ENCODE assay signal across 9 mouse cellular contexts in the genomic region with DNA sequence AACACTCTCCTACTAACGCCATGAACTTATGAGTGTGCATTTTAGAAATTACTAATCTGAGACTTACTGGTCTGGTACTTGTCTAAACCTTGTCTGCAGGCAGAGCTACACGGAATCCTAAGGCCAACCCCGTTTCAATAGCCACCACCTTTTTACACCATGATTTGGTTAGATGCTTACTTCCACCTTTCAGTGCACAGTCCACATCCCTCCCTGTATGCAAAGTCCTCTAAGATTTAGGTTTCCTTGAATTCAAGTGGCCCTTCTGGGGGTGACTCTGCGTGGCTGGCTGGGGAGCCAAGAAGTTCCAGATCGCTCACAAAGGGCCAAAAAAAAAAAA. TPM values are rescaled to one million over a fixed set of nuclear protein-coding genes. Genes with fewer than 3 reads are reported as not detected.
DNase-seq lines count a peak whose midpoint lies in the region; ATAC-seq and TF ChIP-seq lines count a peak whose summit lies in the region.
"Had no signal": no experiment of that assay in that cellular context is flagged by ENCODE, and none has a peak within 500 bp of the region (broad histone marks: within the 10 kb centered on the region; RNA-seq: fewer than 3 reads in every experiment).

No protein-coding gene starts in this region.

- no peak for TF ChIP-seq CTCF in hindbrain, postnatal 0 days (IDR thresholded peaks at IDR 0.05; ENCODE audit: low read depth)

- peak overlapping the region; percentile 48 for H3K4me2 ChIP-seq in kidney, embryonic 14.5 days (replicated peaks; ENCODE audit: low read depth, low read length)
- peak overlapping the region; percentile 69 for H3K4me2 ChIP-seq in hindbrain, postnatal 0 days (ENCODE audit: low read depth, low read length)
- peak overlapping the region; percentile 66 for H3K4me2 ChIP-seq in midbrain, embryonic 15.5 days

- H3K4me1 ChIP-seq in kidney, embryonic 14.5 days (ENCODE audit: control insufficient read depth, insufficient read depth, low read length), result peaks cover 16% of the 10 kb centered on the region; the same call in 1 of the 2 replicates
- no peaks in the 10 kb centered on the region; the same call in 1 of the 2 replicates for H3K4me1 ChIP-seq in brown adipose tissue, adult 24 weeks (ENCODE audit: control insufficient read depth, insufficient read depth, insufficient read length, low read length)
- H3K4me1 ChIP-seq in hindbrain, postnatal 0 days (ENCODE audit: insufficient read depth, low read length), result no peaks in the 10 kb centered on the region; the same call in 1 of the 2 replicates
- H3K4me1 ChIP-seq in midbrain, embryonic 15.5 days, result peaks cover 19% of the 10 kb centered on the region

- no peak; the same call in 1 of the 2 replicates for ATAC-seq in kidney, embryonic 14.5 days (ENCODE audit: low FRiP score, low TSS enrichment)
- no peak; the same call in none of the 2 replicates for ATAC-seq in hindbrain, postnatal 0 days
- peak; percentile 46 for ATAC-seq in midbrain, embryonic 15.5 days (replicated peaks)

- DNase-seq in kidney, adult 8-10 months, result no peak
- no peak for DNase-seq in hindbrain, postnatal 0 days (ENCODE audit: low spot score)
- no peak for DNase-seq in cerebellum, adult 8-10 months
- no peak for DNase-seq in frontal cortex, postnatal 25 days (ENCODE audit: low spot score in 2 of 2)
- no peak for DNase-seq in lung, postnatal 36 days

- H3K9me3 ChIP-seq in kidney, embryonic 14.5 days (ENCODE audit: control insufficient read depth, low read length), result no peaks in the 10 kb centered on the region
- H3K9me3 ChIP-seq in hindbrain, postnatal 0 days (ENCODE audit: low read length), result no peaks in the 10 kb centered on the region
- no peaks in the 10 kb centered on the region for H3K9me3 ChIP-seq in midbrain, embryonic 15.5 days

- H3K27me3 ChIP-seq in kidney, embryonic 14.5 days (ENCODE audit: control insufficient read depth, insufficient read depth, low read length), result no peaks in the 10 kb centered on the region
- no peaks in the 10 kb centered on the region for H3K27me3 ChIP-seq in hindbrain, postnatal 0 days (ENCODE audit: insufficient read depth, low read length)
- no peaks in the 10 kb centered on the region for H3K27me3 ChIP-seq in midbrain, embryonic 15.5 days (replicated peaks)

- peak overlapping the region; percentile 99 for H3K27ac ChIP-seq in kidney, embryonic 14.5 days (ENCODE audit: low read depth, low read length)
- H3K27ac ChIP-seq in brown adipose tissue, adult 24 weeks (replicated peaks; ENCODE audit: low read depth, low read length), result no peak overlapping the region
- H3K27ac ChIP-seq in hindbrain, postnatal 0 days, result peak overlapping the region; percentile 92; the same call in 1 of the 2 replicates
- peak overlapping the region; percentile 57 for H3K27ac ChIP-seq in midbrain, embryonic 15.5 days

- H3K4me3 ChIP-seq in kidney, embryonic 14.5 days (ENCODE audit: low read length), result peak overlapping the region; percentile 93
- H3K4me3 ChIP-seq in brown adipose tissue, adult 24 weeks (ENCODE audit: insufficient read depth, low read depth, low read length), result peak overlapping the region; percentile 59
- H3K4me3 ChIP-seq in hindbrain, postnatal 0 days (ENCODE audit: low read length), result peak overlapping the region; percentile 98
- peak overlapping the region; percentile 91 for H3K4me3 ChIP-seq in midbrain, embryonic 15.5 days

- WGBS in kidney, embryonic 14.5 days, result 3% methylated on average over 5 of the region's 5 CpGs
- WGBS in hindbrain, postnatal 0 days, result 2% methylated on average over 5 of the region's 5 CpGs
- 4% methylated on average over 5 of the region's 5 CpGs for WGBS in midbrain, embryonic 15.5 days

- H3K9ac ChIP-seq in kidney, embryonic 14.5 days (ENCODE audit: low read depth, low read length), result peak overlapping the region; percentile 99
- H3K9ac ChIP-seq in hindbrain, postnatal 0 days (replicated peaks; ENCODE audit: low read length), result peak overlapping the region; percentile 86
- H3K9ac ChIP-seq in midbrain, embryonic 15.5 days, result peak overlapping the region; percentile 32; the same call in 1 of the 2 replicates

- H3K36me3 ChIP-seq in kidney, embryonic 14.5 days (ENCODE audit: control insufficient read depth, insufficient read depth, low read length), result peaks cover 6% of the 10 kb centered on the region; the same call in 1 of the 2 replicates
- no peaks in the 10 kb centered on the region for H3K36me3 ChIP-seq in hindbrain, postnatal 0 days (ENCODE audit: insufficient read depth, low read length)
- no peaks in the 10 kb centered on the region for H3K36me3 ChIP-seq in midbrain, embryonic 15.5 days (replicated peaks)

RNA-seq across cellular contexts. Expression of gene Cbfb, which starts 0.5 kb away (rescaled TPM):
- 73.9 and 96.5 TPM in 2 replicates for polyA plus RNA-seq in kidney, embryonic 14.5 days (2014; fragmentation: Nextera tagmentation; extraction: Ambion mirVana)
- 14.0 and 14.7 TPM in 2 replicates for polyA plus RNA-seq in brown adipose tissue, adult 24 weeks (2012; ENCODE audit: insufficient read depth, insufficient read length, missing spikeins)
- 45.1 and 54.3 TPM in 2 replicates for total RNA-seq in hindbrain, postnatal 0 days (2014; rRNA removed)
- polyA plus RNA-seq in hindbrain, postnatal 0 days (2015; fragmentation: Nextera tagmentation; extraction: Ambion mirVana), result 27.8 and 30.5 TPM in 2 replicates
- polyA plus RNA-seq in midbrain, embryonic 15.5 days (2015; fragmentation: Nextera tagmentation; extraction: Ambion mirVana), result 20.3 and 22.5 TPM in 2 replicates

RNA-seq across cellular contexts. Expression of gene Ces4a, which starts 38.4 kb away (rescaled TPM):
- not detected in 2 replicates for polyA plus RNA-seq in kidney, embryonic 14.5 days (2014; fragmentation: Nextera tagmentation; extraction: Ambion mirVana)
- not detected in 2 replicates for polyA plus RNA-seq in brown adipose tissue, adult 24 weeks (2012; ENCODE audit: insufficient read depth, insufficient read length, missing spikeins)
- 0.10 TPM in 1 of 2 replicates, not detected in the other for total RNA-seq in hindbrain, postnatal 0 days (2014; rRNA removed)
- 0.16 TPM in 1 of 2 replicates, not detected in the other for polyA plus RNA-seq in hindbrain, postnatal 0 days (2015; fragmentation: Nextera tagmentation; extraction: Ambion mirVana)
- 0.06 TPM in 1 of 2 replicates, not detected in the other for polyA plus RNA-seq in midbrain, embryonic 15.5 days (2015; fragmentation: Nextera tagmentation; extraction: Ambion mirVana)
- total RNA-seq: layer of hippocampus, postnatal 25 days had no signal

RNA-seq across cellular contexts. Expression of gene D230025D16Rik, which starts 54.9 kb away (rescaled TPM):
- polyA plus RNA-seq in kidney, embryonic 14.5 days (2014; fragmentation: Nextera tagmentation; extraction: Ambion mirVana), result 18.3 and 28.8 TPM in 2 replicates
- polyA plus RNA-seq in brown adipose tissue, adult 24 weeks (2012; ENCODE audit: insufficient read depth, insufficient read length, missing spikeins), result 15.1 and 17.8 TPM in 2 replicates
- 32.2 and 39.5 TPM in 2 replicates for total RNA-seq in hindbrain, postnatal 0 days (2014; rRNA removed)
- polyA plus RNA-seq in hindbrain, postnatal 0 days (2015; fragmentation: Nextera tagmentation; extraction: Ambion mirVana), result 22.1 and 23.5 TPM in 2 replicates
- 37.1 and 37.6 TPM in 2 replicates for polyA plus RNA-seq in midbrain, embryonic 15.5 days (2015; fragmentation: Nextera tagmentation; extraction: Ambion mirVana)

Comparison
In these comparisons a context has a peak if more than half of its experiments do, and no peak if none do; other contexts are left out.
1. H3K9ac ChIP-seq: peak in every context shown above with its lines; median percentile 99 in kidney, embryonic 14.5 days; 86 in hindbrain, postnatal 0 days; 32 in midbrain, embryonic 15.5 days.